Mouse (Mus musculus) CH12.LX (cell line): ENCODE measurements at regions not wholly inside any gene's neighbourhood (a gene's known extent, or its start where the extent isn't known, plus 50 kb on each side); places are given as distances from the start of the nearest gene placed in this dataset.

Source experiments
- DNase-seq: peaks from one replicate; pipeline ENCODE4 v3.0.0-alpha.2; 2013; ENCODE audit errors: extremely low read depth
- H3K27ac ChIP-seq: 2 replicates; pipeline ENCODE4 v1.5.1; 2012; ENCODE audit warnings: low read depth, mild to moderate bottlenecking, control low read depth, moderate library complexity; ENCODE audit not compliant: insufficient read depth
- H3K27me3 ChIP-seq: replicated peaks from 2 replicates; pipeline ENCODE3; 2012; ENCODE audit warnings: inconsistent platforms
- H3K36me3 ChIP-seq, 2 experiments: replicated peaks in 1 of 2; 2 replicates each; pipeline versions ENCODE3 to v1.6.1; 2012; ENCODE audit warnings: inconsistent platforms in 1 of 2, low read length in 1 of 2, mild to moderate bottlenecking in 1 of 2, mixed read lengths in 1 of 2, moderate library complexity in 1 of 2; ENCODE audit not compliant: control insufficient read depth in 1 of 2, insufficient read depth in 1 of 2
- H3K4me1 ChIP-seq, 2 experiments: 2 replicates each; pipeline ENCODE4 v1.6.1; 2012; ENCODE audit warnings: inconsistent platforms in 1 of 2, moderate library complexity in 1 of 2; ENCODE audit not compliant: insufficient read depth in 2 of 2, control insufficient read depth in 1 of 2
- H3K4me2 ChIP-seq: 2 replicates; pipeline ENCODE4 v1.6.1; 2012; ENCODE audit warnings: low read depth, mild to moderate bottlenecking, control low read depth; ENCODE audit not compliant: poor library complexity, insufficient read depth, severe bottlenecking
- H3K4me3 ChIP-seq, 3 experiments: fragments of 150-350 bp in 1 of 3; sonication (generic) in 1 of 3; replicated peaks in 1 of 3; 2 replicates each; pipeline versions ENCODE3 to v1.5.1; 2011 to 2012; ENCODE audit warnings: low read depth in 2 of 3, low read length in 2 of 3, mild to moderate bottlenecking in 2 of 3, moderate library complexity in 2 of 3, control low read depth in 1 of 3, improper control_type of control experiment in 1 of 3, inconsistent platforms in 1 of 3, mixed read lengths in 1 of 3; ENCODE audit not compliant: poor library complexity in 1 of 3
- H3K79me2 ChIP-seq: replicated peaks from 2 replicates; pipeline ENCODE4 v1.6.1; 2012; ENCODE audit warnings: mild to moderate bottlenecking, moderate library complexity; ENCODE audit not compliant: control insufficient read depth, poor library complexity, insufficient read depth, severe bottlenecking; ENCODE audit errors: extremely low read depth
- H3K9ac ChIP-seq: 2 replicates; pipeline ENCODE4 v1.6.1; 2012; ENCODE audit warnings: low read depth, mild to moderate bottlenecking, control low read depth, moderate library complexity; ENCODE audit not compliant: insufficient read depth
- H3K9me3 ChIP-seq: replicated peaks from 2 replicates; pipeline ENCODE3; 2012; ENCODE audit warnings: low read length, inconsistent platforms, mixed read lengths
- BHLHE40 ChIP-seq: IDR thresholded peaks from 2 replicates; pipeline ENCODE4 v1.6.1; 2011; ENCODE audit warnings: mild to moderate bottlenecking, low read depth, low read length, improper control_type of control experiment
- CHD1 ChIP-seq: IDR thresholded peaks from 2 replicates; pipeline ENCODE4 v1.6.1; 2012; ENCODE audit warnings: low read depth, low read length, improper control_type of control experiment, inconsistent platforms
- CHD2 ChIP-seq: IDR thresholded peaks from 2 replicates; pipeline ENCODE4 v1.6.1; 2011; ENCODE audit warnings: low read length, improper control_type of control experiment
- ELF1 ChIP-seq: IDR thresholded peaks from 2 replicates; pipeline ENCODE4 v1.6.1; 2014; ENCODE audit warnings: low read depth, mild to moderate bottlenecking, inconsistent platforms, low read length, improper control_type of control experiment
- ETS1 ChIP-seq: conservative IDR thresholded peaks from 2 replicates; pipeline ENCODE4 v1.6.1; 2012; ENCODE audit warnings: low read depth, mild to moderate bottlenecking, inconsistent platforms, low read length, improper control_type of control experiment, moderate library complexity
- GABPA ChIP-seq: IDR thresholded peaks from 2 replicates; pipeline ENCODE4 v1.6.1; 2012; ENCODE audit warnings: low read depth, low read length, improper control_type of control experiment, inconsistent platforms; ENCODE audit not compliant: insufficient replicate concordance
- HCFC1 ChIP-seq: IDR thresholded peaks from 2 replicates; pipeline ENCODE4 v1.6.1; 2012; ENCODE audit warnings: low read depth, mild to moderate bottlenecking, inconsistent platforms, low read length, improper control_type of control experiment
- IRF4 ChIP-seq: IDR thresholded peaks from 2 replicates; pipeline ENCODE4 v1.6.1; 2014; ENCODE audit warnings: low read depth, mild to moderate bottlenecking, inconsistent platforms, low read length, improper control_type of control experiment
- JUND ChIP-seq: conservative IDR thresholded peaks from 2 replicates; pipeline ENCODE4 v1.6.1; 2011; ENCODE audit warnings: low read depth, low read length, improper control_type of control experiment
- KAT2A ChIP-seq: IDR thresholded peaks from 2 replicates; pipeline ENCODE4 v1.6.1; 2012; ENCODE audit warnings: low read length, improper control_type of control experiment, inconsistent platforms; ENCODE audit not compliant: insufficient replicate concordance
- MAFK ChIP-seq: IDR thresholded peaks from 2 replicates; pipeline ENCODE4 v1.6.1; 2011; ENCODE audit warnings: low read length, improper control_type of control experiment; ENCODE audit not compliant: insufficient replicate concordance
- MAX ChIP-seq: IDR thresholded peaks from 2 replicates; pipeline ENCODE4 v1.6.1; 2011; ENCODE audit warnings: low read length, improper control_type of control experiment
- MAZ ChIP-seq: IDR thresholded peaks from 2 replicates; pipeline ENCODE4 v1.6.1; 2012; ENCODE audit warnings: low read depth, mild to moderate bottlenecking, inconsistent platforms, low read length, improper control_type of control experiment, moderate library complexity
- MEF2A ChIP-seq: IDR thresholded peaks from 2 replicates; pipeline ENCODE4 v1.6.1; 2014; ENCODE audit warnings: low read depth, mild to moderate bottlenecking, inconsistent platforms, low read length, improper control_type of control experiment, borderline replicate concordance
- MXI1 ChIP-seq: IDR thresholded peaks from 2 replicates; pipeline ENCODE4 v1.6.1; 2011; ENCODE audit warnings: mild to moderate bottlenecking, low read depth, low read length, improper control_type of control experiment
- NELFE ChIP-seq: IDR thresholded peaks from 2 replicates; pipeline ENCODE4 v1.6.1; 2011; ENCODE audit warnings: low read depth, low read length, improper control_type of control experiment
- NRF1 ChIP-seq: IDR thresholded peaks from 2 replicates; pipeline ENCODE4 v1.6.1; 2014; ENCODE audit warnings: low read depth, mild to moderate bottlenecking, inconsistent platforms, low read length, improper control_type of control experiment, moderate library complexity
- PAX5 ChIP-seq: IDR thresholded peaks from 2 replicates; pipeline ENCODE4 v1.6.1; 2012; ENCODE audit warnings: low read length, inconsistent platforms, mixed read lengths
- POLR2AphosphoS2 ChIP-seq: IDR thresholded peaks from 2 replicates; pipeline ENCODE4 v1.6.1; 2011; ENCODE audit warnings: low read depth, low read length, improper control_type of control experiment
- RAD21 ChIP-seq: IDR thresholded peaks from 2 replicates; pipeline ENCODE4 v1.6.1; 2011; ENCODE audit warnings: low read depth, mild to moderate bottlenecking, low read length, improper control_type of control experiment, moderate library complexity
- SIN3A ChIP-seq: IDR thresholded peaks from 2 replicates; pipeline ENCODE4 v1.6.1; 2012; ENCODE audit warnings: low read length, improper control_type of control experiment, inconsistent platforms
- SMC3 ChIP-seq: IDR thresholded peaks from 2 replicates; pipeline ENCODE4 v1.6.1; 2011; ENCODE audit warnings: low read depth, low read length, improper control_type of control experiment
- TCF12 ChIP-seq: IDR thresholded peaks from 2 replicates; pipeline ENCODE4 v1.6.1; 2014; ENCODE audit warnings: low read depth, mild to moderate bottlenecking, inconsistent platforms, low read length, improper control_type of control experiment
- USF1 ChIP-seq: IDR thresholded peaks from 2 replicates; pipeline ENCODE4 v1.6.1; 2014; ENCODE audit warnings: low read depth, mild to moderate bottlenecking, inconsistent platforms, low read length, improper control_type of control experiment
- USF2 ChIP-seq: conservative IDR thresholded peaks from 2 replicates; pipeline ENCODE4 v1.6.1; 2011; ENCODE audit warnings: low read depth, low read length, improper control_type of control experiment
- ZKSCAN1 ChIP-seq: IDR thresholded peaks from 2 replicates; pipeline ENCODE4 v1.6.1; 2012; ENCODE audit warnings: low read depth, inconsistent platforms, low read length, improper control_type of control experiment, borderline replicate concordance
- ZMIZ1 ChIP-seq: IDR thresholded peaks from 2 replicates; pipeline ENCODE4 v1.6.1; 2012; ENCODE audit warnings: low read depth, mild to moderate bottlenecking, inconsistent platforms, low read length, improper control_type of control experiment
- ZNF384 ChIP-seq: IDR thresholded peaks from 2 replicates; pipeline ENCODE4 v1.6.1; 2012; ENCODE audit warnings: low read depth, low read length, improper control_type of control experiment, inconsistent platforms
- dilution Hi-C: fragments of 300-500 bp; cut with MboI; formaldehyde crosslinking; loops from 2 replicates; pipeline ENCODE4 v1.14.3; 2020; ENCODE audit warnings: low sequenced_read_pairs; ENCODE audit not compliant: extremely low pct_unique_long_range_greater_than_20kb, extremely low pct_ligation_motif_present
- in situ Hi-C: fragments of 300-500 bp; cut with MboI; formaldehyde crosslinking; loops from 3 replicates; pipeline ENCODE4 v1.14.3; 2019; ENCODE audit warnings: low sequenced_read_pairs, low pct_ligation_motif_present, low pct_unique_long_range_greater_than_20kb, mixed read lengths

- TF ChIP-seq TCF12 = no peak
- no peak for TF ChIP-seq KAT2A
- TF ChIP-seq MEF2A = no peak
- no peak for TF ChIP-seq NRF1
- no peak for TF ChIP-seq NELFE
- TF ChIP-seq ETS1 = no peak
- TF ChIP-seq SIN3A = no peak
- no peak for TF ChIP-seq MAX
- no peak for TF ChIP-seq BHLHE40
- TF ChIP-seq ZNF384 = no peak
- no peak for TF ChIP-seq USF1
- TF ChIP-seq PAX5 = no peak
- TF ChIP-seq RAD21 = no peak
- TF ChIP-seq HCFC1 = no peak
- no peak for TF ChIP-seq ZKSCAN1
- TF ChIP-seq ELF1 = no peak
- no peak overlapping the region for H3K4me2 ChIP-seq
- H3K4me3 ChIP-seq = no peak overlapping the region
- DNase-seq = no peak
- H3K27ac ChIP-seq = no peak overlapping the region
- H3K79me2 ChIP-seq = no peaks in the 10 kb centered on the region
- H3K36me3 ChIP-seq = no peaks in the 10 kb centered on the region
- H3K9me3 ChIP-seq = no peaks in the 10 kb centered on the region
- H3K9ac ChIP-seq = no peak overlapping the region
- in situ Hi-C loops (no loop called here), dilution Hi-C loops (no loop called here)
- H3K4me1 ChIP-seq = no peaks in the 10 kb centered on the region
- H3K27me3 ChIP-seq = no peaks in the 10 kb centered on the region
Observed at GRCm38 (mm10) chr10:115716178-115716577, 100.5 kb upstream of the Tspan8 start.

DNA sequence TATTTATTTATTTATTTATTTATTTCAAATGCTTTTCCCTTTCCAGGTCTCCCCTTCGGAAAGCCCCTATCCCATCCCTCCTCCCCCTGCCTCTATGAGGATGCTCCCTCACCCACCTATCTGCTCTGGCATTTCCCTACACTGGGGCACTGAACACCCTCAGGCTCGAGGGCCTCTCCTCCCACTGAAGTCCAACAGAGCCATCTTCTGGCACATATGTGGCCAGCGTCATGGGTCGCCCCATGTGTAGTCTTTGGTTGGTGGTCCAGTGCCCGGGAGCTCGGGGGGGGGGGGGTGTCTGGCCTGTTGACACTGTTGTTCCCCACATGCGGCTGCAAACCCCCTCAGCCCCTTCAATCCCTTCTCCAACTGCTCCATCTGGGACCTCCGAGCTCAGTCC, 99.6 kb upstream of the Tspan8 start:
- dilution Hi-C loops (no loop called here), in situ Hi-C loops (no loop called here)
- Histone ChIP-seq H3K9me3 (no peaks in the 10 kb centered on the region), H3K36me3 (no peaks in the 10 kb centered on the region), H3K9ac (no peak overlapping the region), H3K4me1 (no peaks in the 10 kb centered on the region), H3K4me2 (no peak overlapping the region), H3K27ac (no peak overlapping the region), H3K27me3 (no peaks in the 10 kb centered on the region), H3K4me3 (no peak overlapping the region), H3K79me2 (no peaks in the 10 kb centered on the region)
- DNase-seq = no peak
- TF ChIP-seq NELFE (no peak), MXI1 (no peak), MAZ (no peak), MAFK (no peak), SIN3A (no peak), ZMIZ1 (no peak), SMC3 (no peak), USF2 (no peak), ZKSCAN1 (no peak), KAT2A (no peak), JUND (no peak), CHD1 (no peak), GABPA (no peak), POLR2AphosphoS2 (no peak), MAX (no peak), IRF4 (no peak), USF1 (no peak), CHD2 (no peak)
